Mouse (Mus musculus) cerebellum, adult 2 months (tissue): ENCODE measurements around the gene Tle6.

ENCODE experiments used
- CTCF ChIP-seq: fragments of 200-500 bp; IDR thresholded peaks from 2 replicates; pipeline ENCODE4 v1.5.1; 2011; ENCODE audit warnings: low read depth, mild to moderate bottlenecking, control low read depth, low read length, moderate library complexity, borderline replicate concordance; ENCODE audit not compliant: insufficient read depth
- POLR2A ChIP-seq: fragments of 200-500 bp; IDR thresholded peaks from 2 replicates; pipeline ENCODE4 v1.6.1; 2011; ENCODE audit warnings: low read length, control low read depth, borderline replicate concordance; ENCODE audit not compliant: insufficient read depth

DNA sequence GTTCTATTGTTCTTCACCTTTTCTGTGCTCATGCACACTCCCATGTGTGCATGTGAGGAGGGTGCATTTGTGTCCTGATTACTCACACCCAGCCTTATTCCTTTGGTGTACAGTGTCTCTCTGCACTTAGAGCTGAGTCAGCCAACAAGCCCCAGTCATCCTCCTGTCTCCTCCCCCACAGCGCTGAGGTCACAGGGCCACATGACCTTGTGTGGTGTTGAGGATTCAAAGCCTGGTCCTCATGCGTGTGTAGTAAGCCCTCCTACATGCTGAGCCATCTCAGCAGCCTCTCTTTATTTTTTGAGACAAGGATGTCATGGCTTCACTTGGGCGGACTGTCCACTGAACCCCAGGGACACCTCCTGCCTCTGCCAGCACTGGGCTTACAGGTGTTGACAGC, 11.9 kb upstream of the Tle6 start:
- TF ChIP-seq CTCF (no peak), POLR2A (no peak)
